Mouse (Mus musculus): Measurements from ENCODE around the gene Whrn. TPM values are rescaled to one million over a fixed set of nuclear protein-coding genes. Genes with fewer than 3 reads are reported as not detected.
A peak's percentile ranks its signal among the peaks of the same experiment; 100 is the strongest.

The Whrn gene
- total and polyA plus RNA-seq, 2 experiments: 0.37 to 0.89 TPM

GRCm38 (mm10) chr4:63398854-63399609 lies 96.8 kb downstream of the Whrn start:
- H3K9ac ChIP-seq (ENCODE audit: low read depth, low read length): no peak overlapping the region
- H3K27me3 ChIP-seq (ENCODE audit: control insufficient read depth, insufficient read depth, low read length): no peaks in the 10 kb centered on the region
- 67% methylated on average over 11 of the region's 11 CpGs for WGBS
- TF ChIP-seq CTCF (IDR thresholded peaks at IDR 0.05; ENCODE audit: low read depth, low read length) (no peak), POLR2A (IDR thresholded peaks at IDR 0.05; ENCODE audit: extremely low read depth, insufficient read depth, low read length) (no peak)
- no peak overlapping the region for H3K4me3 ChIP-seq (ENCODE audit: insufficient read depth, low read depth, low read length)
- no peaks in the 10 kb centered on the region for H3K36me3 ChIP-seq (ENCODE audit: control insufficient read depth, insufficient read depth, low read length)
- no peaks in the 10 kb centered on the region for H3K79me2 ChIP-seq (ENCODE audit: control insufficient read depth, insufficient read depth, low read length)
- no peak for DNase-seq (ENCODE audit: extremely low read depth, low read depth, low spot score)
- H3K27ac ChIP-seq (replicated peaks; ENCODE audit: insufficient read depth, low read depth, low read length): peak overlapping the region; percentile 31; the same call in 1 of the 2 replicates
- no peaks in the 10 kb centered on the region; the same call in 1 of the 2 replicates for H3K4me1 ChIP-seq (ENCODE audit: control insufficient read depth, insufficient read depth, low read length)

- no peak for TF ChIP-seq POLR2A (IDR thresholded peaks at IDR 0.05; ENCODE audit: extremely low read depth, insufficient read depth, low read length)
- TF ChIP-seq CTCF (IDR thresholded peaks at IDR 0.05; ENCODE audit: low read depth, low read length): no peak
- Histone ChIP-seq H3K4me3 (ENCODE audit: insufficient read depth, low read depth, low read length) (no peak overlapping the region), H3K79me2 (ENCODE audit: control insufficient read depth, insufficient read depth, low read length) (no peaks in the 10 kb centered on the region), H3K27ac (replicated peaks; ENCODE audit: insufficient read depth, low read depth, low read length) (no peak overlapping the region), H3K9ac (ENCODE audit: low read depth, low read length) (no peak overlapping the region), H3K27me3 (ENCODE audit: control insufficient read depth, insufficient read depth, low read length) (no peaks in the 10 kb centered on the region), H3K36me3 (ENCODE audit: control insufficient read depth, insufficient read depth, low read length) (no peaks in the 10 kb centered on the region), H3K4me1 (ENCODE audit: control insufficient read depth, insufficient read depth, low read length) (no peaks in the 10 kb centered on the region)
- WGBS: 89% methylated on average over 10 of the region's 10 CpGs
- no peak for DNase-seq (ENCODE audit: extremely low read depth, low read depth, low spot score)
Observed at GRCm38 (mm10) chr4:63397981-63398537, 97.7 kb downstream of the Whrn start.

- H3K79me2 ChIP-seq (ENCODE audit: control insufficient read depth, insufficient read depth, low read length): no peaks in the 10 kb centered on the region
- no peak overlapping the region for H3K4me3 ChIP-seq (ENCODE audit: insufficient read depth, low read depth, low read length)
- no peak overlapping the region for H3K9ac ChIP-seq (ENCODE audit: low read depth, low read length)
- H3K27ac ChIP-seq (replicated peaks; ENCODE audit: insufficient read depth, low read depth, low read length): no peak overlapping the region
- no peaks in the 10 kb centered on the region for H3K4me1 ChIP-seq (ENCODE audit: control insufficient read depth, insufficient read depth, low read length)
- DNase-seq (ENCODE audit: extremely low read depth, low read depth, low spot score): no peak
- H3K27me3 ChIP-seq (ENCODE audit: control insufficient read depth, insufficient read depth, low read length): no peaks in the 10 kb centered on the region
- no peaks in the 10 kb centered on the region for H3K36me3 ChIP-seq (ENCODE audit: control insufficient read depth, insufficient read depth, low read length)
- TF ChIP-seq POLR2A (IDR thresholded peaks at IDR 0.05; ENCODE audit: extremely low read depth, insufficient read depth, low read length) (no peak), CTCF (IDR thresholded peaks at IDR 0.05; ENCODE audit: low read depth, low read length) (no peak)
- 66% methylated on average over 6 of the region's 6 CpGs for WGBS
Observed at GRCm38 (mm10) chr4:63391322-63391721, 104.5 kb downstream of the Whrn start.

GRCm38 (mm10) chr4:63389887-63390528 lies 105.8 kb downstream of the Whrn start:
- DNase-seq (ENCODE audit: extremely low read depth, low read depth, low spot score): no peak
- Histone ChIP-seq H3K9ac (ENCODE audit: low read depth, low read length) (no peak overlapping the region), H3K79me2 (ENCODE audit: control insufficient read depth, insufficient read depth, low read length) (no peaks in the 10 kb centered on the region), H3K27me3 (ENCODE audit: control insufficient read depth, insufficient read depth, low read length) (no peaks in the 10 kb centered on the region), H3K36me3 (ENCODE audit: control insufficient read depth, insufficient read depth, low read length) (no peaks in the 10 kb centered on the region), H3K4me1 (ENCODE audit: control insufficient read depth, insufficient read depth, low read length) (no peaks in the 10 kb centered on the region), H3K27ac (replicated peaks; ENCODE audit: insufficient read depth, low read depth, low read length) (no peak overlapping the region), H3K4me3 (ENCODE audit: insufficient read depth, low read depth, low read length) (no peak overlapping the region)
- no peak for TF ChIP-seq POLR2A (IDR thresholded peaks at IDR 0.05; ENCODE audit: extremely low read depth, insufficient read depth, low read length)
- no peak for TF ChIP-seq CTCF (IDR thresholded peaks at IDR 0.05; ENCODE audit: low read depth, low read length)
- whole genome bisulfite sequencing: 73% methylated on average over 11 of the region's 11 CpGs

- H3K4me1 ChIP-seq (ENCODE audit: control insufficient read depth, insufficient read depth, low read length): no peaks in the 10 kb centered on the region
- no peak for DNase-seq (ENCODE audit: extremely low read depth, low read depth, low spot score)
- WGBS: 77% methylated on average over 8 of the region's 8 CpGs
- TF ChIP-seq CTCF (IDR thresholded peaks at IDR 0.05; ENCODE audit: low read depth, low read length): no peak
- TF ChIP-seq POLR2A (IDR thresholded peaks at IDR 0.05; ENCODE audit: extremely low read depth, insufficient read depth, low read length): no peak
- no peak overlapping the region for H3K27ac ChIP-seq (replicated peaks; ENCODE audit: insufficient read depth, low read depth, low read length)
- no peaks in the 10 kb centered on the region for H3K36me3 ChIP-seq (ENCODE audit: control insufficient read depth, insufficient read depth, low read length)
- no peaks in the 10 kb centered on the region for H3K27me3 ChIP-seq (ENCODE audit: control insufficient read depth, insufficient read depth, low read length)
- H3K79me2 ChIP-seq (ENCODE audit: control insufficient read depth, insufficient read depth, low read length): no peaks in the 10 kb centered on the region
- H3K9ac ChIP-seq (ENCODE audit: low read depth, low read length): no peak overlapping the region
- H3K4me3 ChIP-seq (ENCODE audit: insufficient read depth, low read depth, low read length): no peak overlapping the region
Observed at GRCm38 (mm10) chr4:63389121-63389886, 106.5 kb downstream of the Whrn start.
